Mouse (Mus musculus) intestine, postnatal 0 days (tissue): ENCODE measurements around the gene Pex10. TPM values are rescaled to one million over a fixed set of nuclear protein-coding genes. Genes with fewer than 3 reads are reported as not detected.
"Not testable (repeated sequence)": the region's sequence is repeated elsewhere in the genome, so short reads cannot be mapped to it uniquely, and the experiment has no call there.

Source experiments
- ATAC-seq: fragments of 200-750 bp; cut with Nextera tagmentation; 2 replicates; pipeline ENCODE4 v1.8.0; 2017; ENCODE audit warnings: mild to moderate bottlenecking, moderate TSS enrichment, moderate library complexity
- H3K27ac ChIP-seq: fragments of 300-500 bp; sonication (generic); 2 replicates; pipeline ENCODE4 v1.5.1; 2014; ENCODE audit warnings: mild to moderate bottlenecking, low read depth, low read length, moderate library complexity
- H3K27me3 ChIP-seq: fragments of 300-500 bp; sonication (generic); replicated peaks from 2 replicates; pipeline ENCODE4 v1.6.1; 2014; ENCODE audit warnings: low read length, mixed read lengths; ENCODE audit not compliant: control insufficient read depth, insufficient read depth
- H3K36me3 ChIP-seq: fragments of 300-500 bp; sonication (generic); 2 replicates; pipeline ENCODE4 v1.6.1; 2014; ENCODE audit warnings: mild to moderate bottlenecking, moderate library complexity; ENCODE audit not compliant: control insufficient read depth, insufficient read depth
- H3K4me1 ChIP-seq: fragments of 300-500 bp; sonication (generic); replicated peaks from 2 replicates; pipeline ENCODE4 v1.6.1; 2014; ENCODE audit warnings: antibody characterized with exemption, low read length, mixed read lengths; ENCODE audit not compliant: control insufficient read depth, insufficient read depth
- H3K4me2 ChIP-seq: fragments of 300-500 bp; sonication (generic); replicated peaks from 2 replicates; pipeline ENCODE4 v1.6.1; 2014; ENCODE audit warnings: low read depth, mild to moderate bottlenecking, moderate library complexity
- H3K4me3 ChIP-seq: fragments of 300-500 bp; sonication (generic); 2 replicates; pipeline ENCODE4 v1.5.1; 2014; ENCODE audit warnings: low read depth, low read length
- H3K9ac ChIP-seq: fragments of 300-500 bp; sonication (generic); 2 replicates; pipeline ENCODE4 v1.6.1; 2014; ENCODE audit warnings: mild to moderate bottlenecking, low read depth, low read length
- H3K9me3 ChIP-seq: fragments of 300-500 bp; sonication (generic); 2 replicates; pipeline ENCODE4 v1.6.1; 2016; ENCODE audit warnings: mixed run types; ENCODE audit not compliant: control insufficient read depth
- CTCF ChIP-seq: sonication (generic); IDR thresholded peaks from 2 replicates; pipeline ENCODE4 v1.5.1; 2016; ENCODE audit warnings: low read depth, mild to moderate bottlenecking, control low read depth, antibody characterized with exemption, moderate library complexity
- WGBS: fragments of 180-500 bp; shearing (Covaris S2); extraction: QIAGEN DNeasy Blood & Tissue Kit; methylation state at CpG from one replicate; pipeline ENCODE4 v1.1.7; 2014; 5-methylcytosine and 5-hydroxymethylcytosine counted together
- polyA plus RNA-seq: library from polyadenylated mRNA; unstranded; fragments of >200 nt; fragmentation: Nextera tagmentation; extraction: Ambion mirVana; gene quantifications from 2 replicates; pipeline ENCODE4 v1.2.1, GENCODE M21; 2015

The Pex10 gene
- polyA plus RNA-seq, 1 experiment from 2014 or later = 11.7 TPM

DNA sequence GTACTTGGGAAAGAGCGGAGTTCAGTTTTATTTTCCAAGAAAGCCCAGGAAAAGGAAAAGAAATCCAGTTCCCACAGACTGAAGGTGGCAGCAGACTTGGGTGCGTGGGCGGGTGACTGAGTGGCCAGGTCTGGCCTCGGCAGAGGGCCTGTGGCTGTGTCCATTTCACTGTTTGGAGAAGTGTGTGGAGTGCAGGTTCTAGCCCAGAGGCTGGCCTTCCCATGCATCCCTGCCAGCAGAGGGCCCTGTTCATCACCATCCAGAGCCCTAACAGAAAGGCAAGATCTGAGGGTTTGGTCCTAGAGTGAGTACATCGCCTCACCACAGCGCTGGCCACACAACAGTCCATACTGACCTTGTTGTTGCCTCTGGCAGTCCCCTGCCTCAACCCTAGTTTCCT, 2.4 kb downstream of the Pex10 start:
- no peaks in the 10 kb centered on the region for H3K9me3 ChIP-seq
- WGBS = 84% methylated on average over 6 of the region's 6 CpGs
- no peak for ATAC-seq
- no peak overlapping the region for H3K4me3 ChIP-seq
- H3K36me3 ChIP-seq = peaks cover 50% of the 10 kb centered on the region
- peaks cover 5% of the 10 kb centered on the region for H3K4me1 ChIP-seq
- peak; percentile 66 for TF ChIP-seq CTCF
- H3K27ac ChIP-seq = no peak overlapping the region
- no peak overlapping the region for H3K9ac ChIP-seq
- H3K4me2 ChIP-seq = no peak overlapping the region
- no peaks in the 10 kb centered on the region for H3K27me3 ChIP-seq

DNA sequence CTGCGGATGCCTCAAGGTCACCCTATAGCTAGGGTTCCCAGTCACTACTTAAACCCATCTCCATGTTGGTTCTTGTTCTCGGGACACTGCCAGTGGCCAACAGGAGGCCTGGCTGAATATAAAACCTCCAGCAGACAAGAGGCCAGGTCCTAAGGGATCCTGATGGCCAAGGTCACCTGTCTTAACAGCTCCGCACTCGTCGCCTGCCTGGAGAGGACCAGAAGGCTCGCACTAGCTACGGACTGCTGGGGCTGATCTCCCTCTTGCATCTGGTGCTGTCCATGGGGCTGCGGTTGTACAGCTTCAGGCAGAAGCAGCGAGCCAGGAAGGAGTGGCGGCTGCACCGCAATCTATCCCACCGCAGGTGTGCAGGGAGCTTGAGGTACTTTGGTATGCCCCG, 3.4 kb downstream of the Pex10 start:
- peaks cover 60% of the 10 kb centered on the region for H3K36me3 ChIP-seq
- H3K9me3 ChIP-seq = no peaks in the 10 kb centered on the region
- no peak overlapping the region for H3K4me2 ChIP-seq
- H3K27me3 ChIP-seq = no peaks in the 10 kb centered on the region
- H3K4me3 ChIP-seq = no peak overlapping the region
- no peak overlapping the region for H3K27ac ChIP-seq
- no peak for TF ChIP-seq CTCF
- 90% methylated on average over 13 of the region's 13 CpGs for WGBS
- H3K9ac ChIP-seq = no peak overlapping the region
- no peak for ATAC-seq
- H3K4me1 ChIP-seq = peaks cover 5% of the 10 kb centered on the region

DNA sequence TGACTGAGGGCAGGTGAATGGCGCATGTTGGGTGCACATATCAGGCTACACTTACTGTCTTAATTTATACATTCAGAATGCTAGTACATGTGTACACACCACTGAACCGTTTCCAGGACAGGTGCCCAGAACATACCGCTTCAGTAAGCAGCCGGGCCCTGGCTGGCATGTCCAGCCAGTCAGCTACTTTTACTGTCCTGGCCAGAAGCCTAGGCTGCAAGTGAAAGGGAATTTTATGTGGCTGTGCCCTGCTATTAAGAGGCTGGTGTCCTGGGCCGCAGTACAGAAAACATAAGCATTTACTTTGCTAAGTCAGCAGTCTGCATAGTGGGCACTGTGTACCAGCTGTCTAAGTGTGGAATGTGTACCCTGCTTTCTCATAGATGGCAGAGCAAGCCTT, 4.1 kb downstream of the Pex10 start:
- Histone ChIP-seq H3K4me1 (peaks cover 5% of the 10 kb centered on the region), H3K27ac (no peak overlapping the region), H3K9ac (0 out of 2 replicates have a peak overlapping the region, but pooled peaks have one; percentile 3), H3K27me3 (no peaks in the 10 kb centered on the region), H3K36me3 (peaks cover 67% of the 10 kb centered on the region), H3K4me3 (no peak overlapping the region), H3K9me3 (no peaks in the 10 kb centered on the region), H3K4me2 (no peak overlapping the region)
- no peak for ATAC-seq
- WGBS = 81% methylated on average over 5 of the region's 5 CpGs
- TF ChIP-seq CTCF = no peak

DNA sequence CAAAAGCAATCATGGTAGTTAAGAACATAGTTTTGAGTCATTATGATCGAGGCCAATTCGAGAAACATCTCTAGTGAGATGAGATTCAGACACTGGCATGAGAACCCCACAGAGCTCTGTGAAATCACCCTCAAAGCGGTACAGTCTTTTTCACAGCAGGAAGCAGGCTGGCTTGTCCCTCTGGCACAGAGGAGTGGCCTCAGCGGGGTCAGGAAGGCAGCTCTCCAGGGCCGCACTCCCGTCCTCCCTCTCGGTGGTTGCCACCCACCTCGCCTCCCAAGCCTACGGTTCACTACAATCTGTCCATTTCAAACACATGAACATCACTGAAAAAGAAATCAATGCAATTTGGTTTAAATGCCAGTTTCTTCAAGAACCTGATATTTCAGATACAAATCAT, 7.6 kb downstream of the Pex10 start:
- Histone ChIP-seq H3K4me2 (no peak overlapping the region), H3K9ac (no peak overlapping the region), H3K4me1 (no peaks in the 10 kb centered on the region), H3K9me3 (no peaks in the 10 kb centered on the region), H3K27ac (0 out of 2 replicates have a peak overlapping the region, but pooled peaks have one; percentile 15), H3K4me3 (no peak overlapping the region), H3K36me3 (peaks cover 83% of the 10 kb centered on the region), H3K27me3 (no peaks in the 10 kb centered on the region)
- WGBS = 82% methylated on average over 9 of the region's 9 CpGs
- no peak for TF ChIP-seq CTCF
- no peak for ATAC-seq

DNA sequence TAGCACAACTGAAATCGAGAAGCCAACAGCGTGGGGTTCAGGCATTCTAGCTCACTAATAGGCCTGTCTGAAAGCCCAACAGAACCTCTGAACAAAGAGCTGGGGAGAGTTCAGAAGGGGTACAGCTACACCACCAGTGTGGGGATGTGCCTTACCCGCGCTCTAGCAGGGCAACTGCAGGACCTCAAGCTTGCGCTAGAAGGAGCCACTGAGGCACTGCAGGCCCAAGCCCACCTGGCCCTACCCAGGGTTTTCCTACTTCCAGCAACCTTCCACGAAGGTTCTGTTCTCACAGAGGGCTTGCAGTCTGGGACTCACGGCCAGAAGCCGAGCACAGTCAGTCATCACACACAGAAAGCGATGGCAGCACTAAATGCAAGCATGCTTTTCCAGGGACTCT, 8.3 kb downstream of the Pex10 start:
- H3K9ac ChIP-seq = no peak overlapping the region
- 0 out of 2 replicates have a peak overlapping the region, but pooled peaks have one; percentile 21 for H3K27ac ChIP-seq
- H3K4me2 ChIP-seq = no peak overlapping the region
- H3K4me3 ChIP-seq = no peak overlapping the region
- peaks cover 83% of the 10 kb centered on the region for H3K36me3 ChIP-seq
- WGBS = 89% methylated on average over 9 of the region's 9 CpGs
- no peaks in the 10 kb centered on the region for H3K4me1 ChIP-seq
- ATAC-seq = no peak
- TF ChIP-seq CTCF = peak; percentile 27; the same call in 1 of the 2 replicates
- no peaks in the 10 kb centered on the region for H3K27me3 ChIP-seq
- H3K9me3 ChIP-seq = no peaks in the 10 kb centered on the region

DNA sequence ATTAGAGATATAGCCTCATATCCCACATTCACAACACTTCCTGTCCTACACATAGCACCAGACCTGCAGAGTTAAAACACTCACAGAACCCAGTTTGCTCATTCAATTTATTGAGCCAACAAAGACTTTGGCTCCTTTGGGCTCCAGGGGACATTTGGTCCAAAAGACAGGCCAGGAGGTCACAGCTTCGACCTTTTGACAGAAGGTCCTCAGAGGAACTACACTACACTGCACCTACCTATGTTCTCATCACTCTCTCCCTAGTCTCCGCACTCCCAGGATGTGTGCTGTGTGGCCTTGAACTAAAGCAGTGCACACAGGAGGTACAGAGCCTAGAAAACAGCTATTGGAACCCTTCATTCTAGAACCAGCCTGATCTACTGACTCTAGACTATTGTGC, 9.0 kb downstream of the Pex10 start:
- Histone ChIP-seq H3K27me3 (no peaks in the 10 kb centered on the region), H3K9ac (no peak overlapping the region), H3K4me1 (no peaks in the 10 kb centered on the region), H3K4me2 (no peak overlapping the region), H3K27ac (0 out of 2 replicates have a peak overlapping the region, but pooled peaks have one; percentile 21), H3K4me3 (no peak overlapping the region), H3K36me3 (peaks cover 82% of the 10 kb centered on the region), H3K9me3 (no peaks in the 10 kb centered on the region)
- WGBS = 85% methylated on average over 2 of the region's 2 CpGs
- ATAC-seq = no peak
- no peak for TF ChIP-seq CTCF

DNA sequence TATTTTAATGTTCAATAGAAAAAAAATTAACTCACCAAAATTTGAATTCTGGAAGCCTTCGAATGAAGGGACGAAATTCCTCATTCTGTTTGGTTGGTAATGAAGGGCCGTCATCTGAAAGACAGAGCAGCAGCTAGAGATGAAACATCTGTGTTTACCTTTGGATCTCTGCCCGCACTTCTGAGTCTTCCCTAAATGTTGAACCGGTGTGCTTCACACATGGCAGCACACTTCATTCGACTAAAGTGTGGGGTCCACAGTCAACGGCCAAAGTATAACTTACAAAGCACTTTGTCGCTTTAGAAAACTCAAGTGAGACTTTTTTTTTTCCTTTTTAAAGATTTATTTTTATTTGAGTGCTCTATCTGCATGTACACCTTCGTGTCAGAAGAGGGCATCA, 9.9 kb downstream of the Pex10 start:
- Histone ChIP-seq H3K27me3 (no peaks in the 10 kb centered on the region), H3K9ac (no peak overlapping the region), H3K4me3 (no peak overlapping the region), H3K36me3 (peaks cover 80% of the 10 kb centered on the region), H3K4me2 (no peak overlapping the region), H3K27ac (no peak overlapping the region), H3K9me3 (no peaks in the 10 kb centered on the region), H3K4me1 (no peaks in the 10 kb centered on the region)
- 58% methylated on average over 9 of the region's 9 CpGs for WGBS
- TF ChIP-seq CTCF = no peak
- ATAC-seq = no peak

DNA sequence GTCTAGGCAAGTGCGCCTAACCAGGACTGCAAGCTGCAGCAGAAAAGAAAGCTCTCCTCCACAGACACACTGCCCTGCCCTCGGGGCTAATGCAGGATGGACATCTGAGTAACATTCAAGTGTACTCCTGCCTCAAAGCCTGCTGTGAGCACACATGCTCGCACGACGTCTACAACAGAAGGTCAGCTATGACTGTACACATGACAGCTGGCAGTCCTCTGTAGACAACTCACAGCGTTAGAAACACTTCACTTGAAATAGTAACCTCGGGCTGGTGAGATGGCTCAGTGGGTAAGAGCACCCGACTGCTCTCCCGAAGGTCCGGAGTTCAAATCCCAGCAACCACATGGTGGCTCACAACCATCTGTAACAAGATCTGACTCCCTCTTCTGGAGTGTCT, 12.0 kb downstream of the Pex10 start:
- H3K27me3 ChIP-seq, ATAC-seq, H3K9ac ChIP-seq, H3K4me1 ChIP-seq, H3K27ac ChIP-seq, H3K9me3 ChIP-seq, H3K4me3 ChIP-seq, H3K4me2 ChIP-seq: not testable (repeated sequence)
- H3K36me3 ChIP-seq = peaks cover 78% of the 10 kb centered on the region
- WGBS = 85% methylated on average over 10 of the region's 10 CpGs
